Mouse (Mus musculus): ENCODE measurements at regions not wholly inside any gene's neighbourhood (a gene's known extent, or its start where the extent isn't known, plus 50 kb on each side); places are given as distances from the start of the nearest gene placed in this dataset.

DNA sequence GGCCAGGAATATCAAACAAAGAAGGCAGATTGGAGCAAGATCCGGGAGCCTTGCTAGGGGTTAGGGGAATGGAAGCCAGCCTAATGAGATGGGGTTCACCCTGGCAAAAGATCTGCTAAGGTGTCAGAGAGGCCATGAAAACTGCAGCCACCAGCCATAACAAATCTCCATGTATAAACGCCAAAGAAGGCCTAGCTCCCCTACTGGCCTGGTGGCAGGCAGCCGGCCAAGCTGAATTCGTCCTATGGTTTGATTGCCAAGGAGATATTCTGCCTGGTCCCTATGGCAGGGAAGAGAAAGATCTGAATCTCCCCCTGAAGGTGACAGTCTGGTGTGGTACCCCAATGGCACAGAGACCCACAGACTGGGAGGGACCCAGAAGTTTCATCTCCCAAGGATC, 104.8 kb upstream of the E030018B13Rik start:
- in situ Hi-C loops (cut with MboI, MseI) = no loop called here

DNA sequence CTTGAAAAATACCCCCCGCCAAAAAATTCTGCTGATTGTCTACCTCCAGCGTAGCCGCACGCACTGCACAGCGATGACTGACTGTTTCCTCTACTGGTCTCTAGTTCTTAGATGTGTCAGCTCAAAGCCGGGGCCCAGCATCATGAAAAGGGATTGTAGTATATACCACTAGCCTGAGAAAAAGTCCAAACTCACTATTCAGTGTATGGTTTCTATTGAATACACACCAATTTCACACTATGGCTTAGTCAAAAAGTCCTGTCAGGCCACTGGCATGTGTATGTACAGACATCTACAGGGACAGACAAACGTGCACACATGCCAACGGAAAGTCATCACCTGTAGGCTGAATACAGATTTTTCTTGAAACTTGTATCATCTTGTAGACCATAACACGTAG, 101.1 kb upstream of the E030018B13Rik start:
- in situ Hi-C loops (cut with MboI, MseI) = loop anchor here (5.0 kb wide), 4 partner anchors 58 to 327 kb away; partner anchors contain the start of gene Klf13

DNA sequence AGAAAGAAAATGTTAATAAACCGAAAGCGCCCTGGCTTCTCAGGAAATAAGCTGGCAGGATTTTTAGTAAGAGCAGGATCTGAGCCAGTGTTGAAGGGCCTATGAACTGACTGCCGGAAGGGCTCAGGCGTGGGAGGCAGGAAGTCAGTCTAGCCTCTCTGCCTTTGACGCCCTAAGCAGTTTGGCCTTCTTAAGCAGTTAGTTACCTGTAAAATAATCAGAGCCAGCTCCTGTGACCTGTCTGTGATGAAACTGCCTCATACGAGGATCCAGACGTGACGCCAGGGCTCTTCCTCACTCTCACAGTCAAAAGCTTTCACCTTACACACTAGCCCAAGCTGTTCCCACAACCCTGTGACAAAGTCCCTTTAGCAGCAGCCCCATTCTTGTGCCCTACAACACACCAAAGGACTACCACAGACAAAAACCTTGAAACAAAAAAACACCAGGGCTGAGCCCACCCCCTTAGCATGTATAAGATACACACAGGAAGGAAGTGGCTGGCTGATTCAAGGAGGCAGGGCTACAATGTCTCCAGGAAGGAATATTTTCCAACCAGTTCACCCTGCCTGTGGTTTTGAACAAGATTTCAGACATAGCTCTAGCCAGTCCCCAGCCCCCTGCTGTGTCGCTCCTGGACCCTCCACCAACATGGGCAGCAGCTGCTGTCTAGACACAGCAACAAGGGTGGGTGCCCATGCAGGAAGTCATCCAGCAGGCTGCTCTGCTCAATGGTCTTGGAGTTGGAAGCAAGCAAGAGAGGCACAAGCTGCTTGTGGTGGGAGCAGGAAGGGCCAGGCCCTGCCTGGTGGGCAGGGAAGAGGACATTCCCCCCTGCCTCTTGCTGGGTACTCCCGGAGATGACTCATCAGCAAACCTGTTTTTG, 100.4 kb upstream of the E030018B13Rik start:
- in situ Hi-C loops (cut with MboI, MseI) = loop anchor here (5.0 kb wide), 4 partner anchors 59 to 326 kb away; partner anchors contain the start of gene Klf13

DNA sequence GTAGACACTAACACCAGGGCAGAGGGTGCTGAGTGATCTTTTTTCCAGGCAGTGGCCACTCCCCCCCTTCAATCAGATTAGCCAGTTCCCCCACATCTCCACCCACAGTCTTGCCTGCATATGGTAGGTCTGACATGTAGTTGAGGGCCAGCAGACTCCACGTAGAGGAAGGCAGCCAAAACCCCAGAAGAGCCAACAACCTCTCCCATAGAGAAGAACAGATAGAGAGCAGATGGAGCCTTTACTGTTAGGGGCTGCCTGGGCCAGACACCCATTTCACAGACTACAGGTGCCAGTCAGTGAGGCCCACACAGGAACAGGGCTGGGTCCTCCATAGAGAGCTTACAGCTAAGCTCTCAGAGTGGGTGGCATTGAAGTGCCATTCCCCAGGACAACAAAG, 99.2 kb upstream of the E030018B13Rik start:
- in situ Hi-C loops (cut with MboI, MseI) = loop anchor here (5.0 kb wide), 4 partner anchors 60 to 325 kb away; partner anchors contain the start of gene Klf13

DNA sequence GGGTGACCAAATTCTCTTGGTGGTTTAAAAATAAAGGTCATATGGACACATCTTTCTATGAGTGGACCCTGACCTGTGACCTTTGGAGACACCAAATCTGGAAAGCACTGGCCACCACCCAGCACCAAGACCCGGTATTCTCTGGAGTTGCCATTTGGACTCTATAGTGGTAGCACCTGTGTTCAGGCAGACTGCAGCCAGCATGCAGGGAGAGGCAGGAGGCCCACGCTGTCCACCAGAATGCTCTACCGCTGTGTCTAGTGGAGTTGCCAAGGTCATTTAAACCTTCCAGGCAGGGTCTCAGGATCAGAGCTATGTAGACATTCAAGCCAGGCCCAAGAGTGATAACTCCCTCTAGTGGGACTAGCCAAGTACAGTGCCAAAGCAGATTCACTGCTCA, 98.6 kb upstream of the E030018B13Rik start:
- in situ Hi-C loops (cut with MboI, MseI) = loop anchor here (5.0 kb wide), 4 partner anchors 61 to 324 kb away; partner anchors contain the start of gene Klf13

DNA sequence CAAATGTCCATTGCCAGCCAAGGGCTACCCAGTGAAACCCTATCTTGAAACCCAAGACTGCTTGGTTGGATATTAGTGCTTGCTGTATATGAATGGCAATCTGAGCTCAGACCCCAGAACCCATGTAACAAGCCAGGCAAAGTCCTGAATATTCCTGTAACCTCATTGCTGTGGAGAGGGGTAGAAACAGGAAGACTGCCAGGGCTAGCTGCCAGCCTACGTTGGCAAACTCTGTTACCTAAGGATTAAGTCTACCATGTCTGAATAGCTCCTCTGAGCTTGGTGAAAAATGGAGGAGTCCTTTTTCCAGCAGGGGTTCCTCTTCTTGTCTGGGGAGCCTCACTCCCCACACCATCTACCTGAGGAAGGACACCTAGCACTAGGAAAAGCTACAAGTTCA, 96.4 kb upstream of the E030018B13Rik start:
- in situ Hi-C loops (cut with MboI, MseI) = no loop called here

DNA sequence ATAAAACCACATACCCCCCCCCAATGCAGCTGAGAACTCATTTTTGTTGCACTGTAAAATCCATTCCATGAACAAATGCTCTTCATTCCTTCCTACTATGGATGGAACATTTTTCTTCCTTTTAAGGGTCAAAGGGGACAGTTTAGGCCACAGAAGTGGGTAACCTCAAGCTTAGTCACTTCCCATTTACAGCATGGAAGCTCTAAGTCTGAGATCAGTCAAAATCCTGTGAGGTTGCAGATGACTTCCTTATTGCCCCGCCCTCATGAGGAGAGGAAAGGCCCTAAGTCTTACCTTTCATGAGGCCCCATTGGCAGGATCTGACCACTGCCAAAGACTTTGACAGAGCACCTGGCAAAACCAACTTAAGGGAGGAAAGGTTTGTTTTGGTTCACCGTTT, 94.7 kb upstream of the E030018B13Rik start:
- in situ Hi-C loops (cut with MboI, MseI) = no loop called here

DNA sequence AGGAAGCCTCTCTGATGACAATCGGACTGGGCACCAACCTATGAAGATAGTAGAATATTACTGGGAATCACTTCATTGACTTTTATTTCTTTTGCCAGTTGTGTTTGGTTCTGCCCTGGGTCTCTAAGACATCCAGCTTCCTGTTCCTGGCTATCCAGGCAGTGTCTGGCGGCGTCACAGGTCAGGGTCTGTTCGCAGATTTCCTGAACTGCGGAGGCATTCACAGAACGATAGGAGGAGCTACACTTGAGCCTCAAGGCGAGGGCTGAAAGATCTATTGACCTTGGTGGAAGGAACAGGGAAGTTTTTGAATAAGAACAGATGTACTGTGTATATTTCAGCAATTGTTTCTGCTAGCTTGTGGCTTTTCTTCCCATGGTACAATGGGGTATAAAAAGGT, 92.6 kb upstream of the E030018B13Rik start:
- in situ Hi-C loops (cut with MboI, MseI) = no loop called here

DNA sequence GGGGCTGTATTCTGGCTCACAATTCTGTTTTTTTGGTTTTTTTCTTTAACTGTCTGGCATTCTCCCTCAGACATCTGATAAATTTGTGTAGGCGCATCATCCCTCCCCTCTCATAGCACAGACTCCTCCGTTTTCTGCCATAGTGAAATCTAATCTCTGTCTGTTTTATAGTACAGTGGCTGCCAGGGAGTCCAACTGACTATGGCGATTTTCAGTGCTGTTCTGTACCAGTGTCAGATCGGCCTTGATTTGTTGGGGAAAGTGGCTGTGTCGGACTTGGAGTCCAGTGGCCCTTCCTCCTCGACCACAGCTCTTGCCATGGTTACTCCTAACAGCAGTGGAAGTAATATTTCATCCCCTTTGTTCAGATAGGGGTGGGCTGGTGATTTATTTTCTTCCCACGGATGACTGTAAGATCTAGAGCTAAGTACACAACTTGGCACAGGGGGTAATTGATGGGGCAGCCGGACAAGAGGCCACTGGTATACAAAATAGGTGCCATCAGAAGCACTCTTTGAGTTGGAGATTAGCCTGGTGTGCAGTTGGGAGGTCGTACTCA, 87.2 kb upstream of the E030018B13Rik start:
- in situ Hi-C loops (cut with MboI, MseI) = no loop called here

DNA sequence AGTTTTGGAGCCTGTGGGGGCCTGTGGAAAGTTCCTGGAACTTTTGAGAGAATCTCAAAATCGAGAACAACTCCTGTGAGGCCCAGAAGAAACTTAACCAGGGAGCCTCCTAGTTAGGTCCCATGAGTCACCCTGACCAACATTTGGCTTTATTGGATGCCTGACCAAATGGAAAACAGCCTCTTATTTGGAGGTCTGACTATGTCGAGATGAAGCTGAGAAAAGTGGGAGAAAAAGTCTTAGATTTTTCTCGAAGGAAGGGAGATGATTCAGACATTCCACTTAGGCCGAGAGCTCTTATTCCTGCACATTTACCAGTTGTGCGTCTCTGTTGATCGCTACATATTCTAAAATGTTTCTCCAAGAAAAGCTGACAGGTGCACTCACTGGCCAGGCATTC, 83.0 kb upstream of the E030018B13Rik start:
- in situ Hi-C loops (cut with MboI, MseI) = no loop called here

DNA sequence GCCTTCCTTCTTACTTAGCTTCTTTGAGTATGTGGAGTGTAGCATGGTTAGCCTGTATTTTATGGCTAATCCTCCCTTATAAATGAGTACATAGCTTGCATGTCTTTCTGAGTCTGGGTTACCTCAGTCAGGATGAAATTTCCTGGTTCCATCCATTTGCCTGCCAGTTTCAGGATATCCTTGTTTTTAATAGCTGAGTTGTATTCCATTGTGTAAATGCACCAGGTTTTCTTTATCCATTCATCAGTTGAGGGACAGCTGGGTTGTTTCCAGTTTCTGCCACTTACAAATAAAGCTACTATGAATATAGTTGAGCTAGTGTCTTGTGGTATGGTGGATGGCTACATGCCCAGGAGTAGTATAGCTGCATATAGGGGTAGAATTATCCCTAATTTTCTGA, 80.7 kb upstream of the E030018B13Rik start:
- in situ Hi-C loops (cut with MboI, MseI) = no loop called here
